Mouse (Mus musculus): ENCODE results near the gene Phactr2. TPM values are rescaled to one million over a fixed set of nuclear protein-coding genes. Genes with fewer than 3 reads are reported as not detected.

The Phactr2 gene
- polyA plus RNA-seq, 1 experiment from 2014 or later = 7.5 TPM

DNA sequence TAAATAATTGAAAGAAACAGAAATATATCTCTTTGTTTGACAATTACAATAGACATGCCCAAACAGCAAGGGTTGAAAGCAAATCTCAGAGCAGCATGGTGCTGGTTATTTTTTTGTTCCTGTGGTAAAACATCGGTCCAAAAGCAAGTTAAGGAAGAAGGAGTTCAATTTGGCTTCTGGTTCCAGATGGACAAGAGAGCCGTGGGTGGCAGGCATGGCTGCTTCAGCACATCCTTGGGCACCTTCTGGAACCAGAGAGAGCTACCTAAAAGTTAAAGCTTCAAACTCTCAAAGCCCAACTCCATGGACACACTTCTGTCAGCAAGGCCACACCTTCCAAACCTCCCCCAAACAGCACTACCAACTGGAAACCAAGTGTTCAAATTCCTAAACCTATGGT lies 140.4 kb downstream of the Phactr2 start:
- H3K9me3 ChIP-seq (ENCODE audit: control insufficient read depth, low read length) = no peaks in the 10 kb centered on the region
- no peak overlapping the region for H3K4me2 ChIP-seq (ENCODE audit: low read depth, low read length)
- H3K4me1 ChIP-seq (ENCODE audit: control insufficient read depth, insufficient read depth, low read length) = 0 out of 2 replicates have a peak, but pooled peaks cover 3% of the 10 kb centered on the region
- no peak overlapping the region for H3K9ac ChIP-seq (replicated peaks; ENCODE audit: low read depth, low read length)
- H3K4me3 ChIP-seq (ENCODE audit: low read depth, low read length) = no peak overlapping the region
- ATAC-seq (ENCODE audit: low read depth) = no peak
- H3K36me3 ChIP-seq (ENCODE audit: control insufficient read depth, insufficient read depth, low read length) = no peaks in the 10 kb centered on the region
- no peaks in the 10 kb centered on the region for H3K27me3 ChIP-seq (ENCODE audit: control insufficient read depth, insufficient read depth, low read length)
- no peak overlapping the region for H3K27ac ChIP-seq (ENCODE audit: low read depth, low read length)
- 85% methylated on average over 2 of the region's 2 CpGs for WGBS

DNA sequence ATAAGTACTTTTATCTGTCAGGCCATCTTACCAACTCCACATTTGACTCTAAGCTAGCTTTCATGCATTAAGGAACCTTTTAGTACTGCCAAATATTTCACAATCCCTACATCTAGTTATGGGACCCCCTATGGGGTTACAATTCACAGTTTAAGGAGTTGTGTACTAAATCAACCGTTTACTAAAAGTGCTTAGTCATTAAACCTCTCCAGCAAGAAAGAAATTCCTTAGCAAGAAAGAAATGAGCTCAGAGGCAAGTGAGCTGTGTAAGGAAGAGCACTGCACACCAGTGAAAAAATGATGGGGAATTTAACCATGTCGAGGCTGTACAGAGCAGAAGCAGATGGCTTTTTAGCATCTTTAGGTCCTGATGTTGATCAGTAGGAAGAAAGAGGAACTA lies 141.2 kb downstream of the Phactr2 start:
- Histone ChIP-seq H3K27me3 (ENCODE audit: control insufficient read depth, insufficient read depth, low read length) (no peaks in the 10 kb centered on the region), H3K27ac (ENCODE audit: low read depth, low read length) (no peak overlapping the region), H3K9ac (replicated peaks; ENCODE audit: low read depth, low read length) (no peak overlapping the region), H3K4me3 (ENCODE audit: low read depth, low read length) (no peak overlapping the region), H3K9me3 (ENCODE audit: control insufficient read depth, low read length) (no peaks in the 10 kb centered on the region), H3K36me3 (ENCODE audit: control insufficient read depth, insufficient read depth, low read length) (no peaks in the 10 kb centered on the region), H3K4me1 (ENCODE audit: control insufficient read depth, insufficient read depth, low read length) (0 out of 2 replicates have a peak, but pooled peaks cover 3% of the 10 kb centered on the region), H3K4me2 (ENCODE audit: low read depth, low read length) (no peak overlapping the region)
- 52% methylated on average over 2 of the region's 2 CpGs for WGBS
- no peak for ATAC-seq (ENCODE audit: low read depth)

DNA sequence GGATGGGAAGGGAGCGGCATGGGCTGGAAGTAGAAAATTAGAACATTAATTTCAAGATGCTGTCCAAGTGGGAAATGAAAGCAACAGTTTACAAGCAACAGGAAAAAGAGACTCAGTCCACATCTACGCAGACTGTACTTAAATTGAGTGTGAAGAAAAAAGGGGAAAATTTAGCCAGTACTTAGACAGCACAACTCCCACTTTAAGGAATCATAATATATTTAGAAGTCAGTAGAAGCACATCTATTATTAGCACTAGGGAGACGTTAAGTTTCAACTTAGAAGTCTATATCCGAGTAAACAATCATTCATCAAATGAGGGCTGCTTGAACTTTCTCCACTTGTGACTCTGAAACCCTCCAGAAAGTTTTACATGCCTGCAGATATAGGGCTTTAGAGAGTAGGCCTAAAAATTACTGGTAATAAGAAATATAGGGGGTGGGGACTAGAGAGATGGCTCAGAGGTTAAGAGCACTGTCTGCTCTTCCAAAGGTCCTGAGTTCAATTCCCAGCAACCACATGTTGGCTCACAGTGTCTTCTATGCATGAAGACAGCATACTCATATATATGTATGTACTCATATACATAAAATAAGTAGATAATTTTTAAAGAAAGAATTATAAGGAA lies 142.7 kb downstream of the Phactr2 start:
- no peaks in the 10 kb centered on the region for H3K36me3 ChIP-seq (ENCODE audit: control insufficient read depth, insufficient read depth, low read length)
- no peaks in the 10 kb centered on the region for H3K27me3 ChIP-seq (ENCODE audit: control insufficient read depth, insufficient read depth, low read length)
- H3K9me3 ChIP-seq (ENCODE audit: control insufficient read depth, low read length) = no peaks in the 10 kb centered on the region
- H3K27ac ChIP-seq (ENCODE audit: low read depth, low read length) = no peak overlapping the region
- H3K4me3 ChIP-seq (ENCODE audit: low read depth, low read length) = no peak overlapping the region
- no peaks in the 10 kb centered on the region for H3K4me1 ChIP-seq (ENCODE audit: control insufficient read depth, insufficient read depth, low read length)
- H3K4me2 ChIP-seq (ENCODE audit: low read depth, low read length) = no peak overlapping the region
- no peak overlapping the region for H3K9ac ChIP-seq (replicated peaks; ENCODE audit: low read depth, low read length)
- no peak for ATAC-seq (ENCODE audit: low read depth)
- 85% methylated on average over 4 of the region's 4 CpGs for WGBS

DNA sequence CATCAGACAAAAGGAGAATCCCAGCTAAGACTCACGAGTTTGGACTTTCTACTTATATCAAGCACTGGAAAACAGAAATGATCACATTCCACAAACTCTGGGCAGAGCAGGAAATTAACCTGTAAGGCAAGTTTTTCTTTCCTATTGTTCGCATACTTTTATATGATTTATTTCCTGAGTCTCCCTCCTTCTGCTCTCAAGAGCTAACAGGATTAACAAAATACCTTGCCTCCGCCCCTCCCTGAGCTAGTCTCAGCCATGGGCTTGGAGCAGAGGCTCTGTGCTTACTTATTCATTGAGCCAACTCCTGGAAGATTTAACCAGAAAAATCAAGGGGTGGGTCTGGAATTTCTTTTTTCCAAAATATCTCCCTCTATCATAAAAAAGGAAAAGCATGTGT lies 145.6 kb downstream of the Phactr2 start:
- Histone ChIP-seq H3K4me1 (ENCODE audit: control insufficient read depth, insufficient read depth, low read length) (no peaks in the 10 kb centered on the region), H3K36me3 (ENCODE audit: control insufficient read depth, insufficient read depth, low read length) (no peaks in the 10 kb centered on the region), H3K9ac (replicated peaks; ENCODE audit: low read depth, low read length) (no peak overlapping the region), H3K27ac (ENCODE audit: low read depth, low read length) (no peak overlapping the region), H3K27me3 (ENCODE audit: control insufficient read depth, insufficient read depth, low read length) (no peaks in the 10 kb centered on the region), H3K4me2 (ENCODE audit: low read depth, low read length) (no peak overlapping the region), H3K4me3 (ENCODE audit: low read depth, low read length) (no peak overlapping the region), H3K9me3 (ENCODE audit: control insufficient read depth, low read length) (no peaks in the 10 kb centered on the region)
- ATAC-seq (ENCODE audit: low read depth) = no peak
- 82% methylated on average over 3 of the region's 3 CpGs for WGBS

DNA sequence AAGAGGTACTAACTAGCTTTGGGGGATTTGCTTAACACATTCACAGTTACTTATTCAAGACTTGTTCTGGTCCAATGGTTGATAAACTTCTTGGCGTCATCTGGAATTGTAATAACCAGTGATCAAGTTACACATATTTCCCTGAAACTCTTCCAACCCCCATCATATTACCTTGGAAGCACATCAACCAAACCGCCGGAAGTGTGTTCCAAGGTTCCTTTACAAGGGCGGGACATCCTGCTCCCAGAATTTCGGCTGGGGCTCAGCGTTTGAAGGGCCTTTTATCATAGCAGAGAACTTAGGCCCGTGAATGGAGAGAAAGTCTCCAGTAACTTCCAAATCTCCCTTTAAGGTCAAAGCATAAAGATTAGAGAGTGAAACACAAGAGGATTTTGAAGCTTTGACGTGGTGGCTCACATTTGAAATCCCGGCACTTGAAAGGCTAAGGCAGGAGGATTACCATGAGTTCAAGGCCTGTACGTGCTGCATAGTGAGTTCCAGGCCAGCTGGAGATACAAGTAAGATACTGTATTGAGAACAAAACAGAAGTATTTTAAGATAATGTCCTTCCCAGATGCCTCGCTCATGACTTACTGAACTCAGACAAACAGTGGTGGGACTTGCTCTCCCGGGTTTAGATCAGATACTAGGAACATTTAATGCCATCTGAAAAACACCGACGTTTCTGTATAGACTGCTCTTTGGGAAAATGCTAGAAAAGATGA lies 147.9 kb downstream of the Phactr2 start:
- no peak overlapping the region for H3K4me2 ChIP-seq (ENCODE audit: low read depth, low read length)
- H3K4me3 ChIP-seq (ENCODE audit: low read depth, low read length) = no peak overlapping the region
- H3K27ac ChIP-seq (ENCODE audit: low read depth, low read length) = no peak overlapping the region
- no peaks in the 10 kb centered on the region for H3K36me3 ChIP-seq (ENCODE audit: control insufficient read depth, insufficient read depth, low read length)
- H3K27me3 ChIP-seq (ENCODE audit: control insufficient read depth, insufficient read depth, low read length) = no peaks in the 10 kb centered on the region
- 89% methylated on average over 14 of the region's 14 CpGs for WGBS
- H3K9me3 ChIP-seq (ENCODE audit: control insufficient read depth, low read length) = no peaks in the 10 kb centered on the region
- ATAC-seq (ENCODE audit: low read depth) = no peak
- H3K9ac ChIP-seq (replicated peaks; ENCODE audit: low read depth, low read length) = no peak overlapping the region
- H3K4me1 ChIP-seq (ENCODE audit: control insufficient read depth, insufficient read depth, low read length) = no peaks in the 10 kb centered on the region

DNA sequence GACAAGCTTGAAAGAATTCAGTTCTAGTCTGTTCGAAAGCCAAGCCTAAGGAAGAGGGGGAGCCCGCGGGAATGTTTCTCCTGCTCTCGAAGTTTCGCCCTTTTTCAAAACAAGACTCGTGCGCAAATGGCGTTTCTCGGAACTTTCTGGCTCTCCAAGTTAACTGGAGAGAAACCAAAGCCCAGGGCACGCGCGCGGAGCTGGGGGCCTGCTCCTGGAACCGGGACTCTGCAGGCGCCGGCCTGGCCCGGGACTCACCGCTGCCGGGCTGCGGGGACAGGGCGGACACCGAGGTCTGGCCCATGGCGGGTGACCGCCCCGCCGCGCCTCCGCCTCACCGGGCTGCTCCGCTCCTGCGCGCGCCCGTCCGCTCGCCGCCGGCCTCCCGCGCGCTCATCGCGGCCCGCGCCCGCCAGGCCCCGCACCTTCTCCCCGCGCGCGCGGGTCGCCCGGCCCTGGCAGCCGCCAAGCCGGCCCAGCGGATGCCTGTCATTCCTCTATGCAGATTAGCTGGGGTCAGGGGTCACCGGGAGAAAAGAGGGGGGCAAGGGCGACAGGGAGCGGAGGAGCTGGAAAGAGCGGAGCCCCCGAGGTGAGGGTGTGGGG lies 150.3 kb downstream of the Phactr2 start:
- H3K4me1 ChIP-seq (ENCODE audit: control insufficient read depth, insufficient read depth, low read length) = no peaks in the 10 kb centered on the region
- peak overlapping the region; percentile 48; the same call in 1 of the 2 replicates for H3K27ac ChIP-seq (ENCODE audit: low read depth, low read length)
- H3K36me3 ChIP-seq (ENCODE audit: control insufficient read depth, insufficient read depth, low read length) = no peaks in the 10 kb centered on the region
- H3K9ac ChIP-seq (replicated peaks; ENCODE audit: low read depth, low read length) = peak overlapping the region; percentile 61
- no peaks in the 10 kb centered on the region for H3K9me3 ChIP-seq (ENCODE audit: control insufficient read depth, low read length)
- H3K4me3 ChIP-seq (ENCODE audit: low read depth, low read length) = peak overlapping the region; percentile 62
- H3K27me3 ChIP-seq (ENCODE audit: control insufficient read depth, insufficient read depth, low read length) = no peaks in the 10 kb centered on the region
- H3K4me2 ChIP-seq (ENCODE audit: low read depth, low read length) = peak overlapping the region; percentile 91
- under 1% methylated on average over 60 of the region's 62 CpGs for WGBS
- peak; percentile 88 for ATAC-seq (ENCODE audit: low read depth)

DNA sequence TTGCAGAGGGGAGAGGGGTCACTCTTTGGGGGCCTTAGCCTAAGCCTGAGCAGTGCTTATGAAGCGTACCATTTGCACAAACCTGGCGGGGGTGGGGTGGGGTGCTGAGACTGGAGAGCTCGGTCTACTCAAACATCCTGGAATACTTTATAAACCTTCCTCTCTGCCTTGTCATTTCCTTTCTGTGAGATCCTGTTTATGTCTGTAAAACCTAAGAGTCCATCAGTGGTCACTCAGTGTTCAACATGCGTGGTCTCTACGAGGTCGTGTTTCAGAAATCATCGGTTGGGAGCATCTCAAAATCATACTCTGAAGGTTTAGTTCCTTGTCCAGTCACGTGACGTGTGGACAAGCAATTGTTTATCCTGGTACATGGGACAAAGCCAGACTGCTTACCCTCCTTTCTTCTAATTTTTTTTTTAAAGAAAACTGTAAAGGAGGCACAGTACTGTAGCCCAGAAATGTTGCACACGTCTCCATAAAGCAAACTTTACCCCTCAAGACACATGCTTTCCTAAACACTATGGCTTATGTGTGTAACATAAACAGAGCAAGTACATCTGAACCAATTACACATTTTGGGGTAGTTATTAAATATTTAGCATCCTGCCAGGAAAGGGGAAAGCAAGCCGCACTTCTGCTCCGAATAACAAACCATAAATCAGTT lies 150.9 kb downstream of the Phactr2 start:
- H3K9ac ChIP-seq (replicated peaks; ENCODE audit: low read depth, low read length) = peak overlapping the region; percentile 61; the same call in 1 of the 2 replicates
- peak; percentile 15; the same call in 1 of the 2 replicates for ATAC-seq (ENCODE audit: low read depth)
- H3K27ac ChIP-seq (ENCODE audit: low read depth, low read length) = peak overlapping the region; percentile 48; the same call in 1 of the 2 replicates
- H3K9me3 ChIP-seq (ENCODE audit: control insufficient read depth, low read length) = no peaks in the 10 kb centered on the region
- no peaks in the 10 kb centered on the region for H3K4me1 ChIP-seq (ENCODE audit: control insufficient read depth, insufficient read depth, low read length)
- peak overlapping the region; percentile 62 for H3K4me3 ChIP-seq (ENCODE audit: low read depth, low read length)
- no peaks in the 10 kb centered on the region for H3K27me3 ChIP-seq (ENCODE audit: control insufficient read depth, insufficient read depth, low read length)
- WGBS = 21% methylated on average over 12 of the region's 12 CpGs
- peak overlapping the region; percentile 91 for H3K4me2 ChIP-seq (ENCODE audit: low read depth, low read length)
- H3K36me3 ChIP-seq (ENCODE audit: control insufficient read depth, insufficient read depth, low read length) = no peaks in the 10 kb centered on the region

DNA sequence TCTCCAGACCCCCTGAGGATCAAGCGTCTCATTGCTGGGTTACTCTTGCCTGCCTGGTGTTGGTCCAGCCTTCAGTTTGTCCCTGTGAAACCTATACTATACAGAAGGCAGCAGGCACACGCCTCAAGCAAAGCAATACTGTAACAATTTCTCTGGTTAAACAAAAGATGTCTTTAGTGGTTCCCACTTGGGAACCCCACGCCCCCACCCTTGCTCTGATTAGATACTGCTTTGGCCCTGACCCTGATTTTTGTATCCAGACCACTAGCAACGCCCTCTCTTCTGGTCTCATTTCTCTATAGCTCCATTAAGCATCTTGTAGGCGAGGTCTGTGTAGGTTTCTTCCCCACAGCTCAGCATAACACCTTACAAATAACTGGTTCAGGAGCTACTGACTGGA lies 159.2 kb downstream of the Phactr2 start:
- Histone ChIP-seq H3K27ac (ENCODE audit: low read depth, low read length) (no peak overlapping the region), H3K36me3 (ENCODE audit: control insufficient read depth, insufficient read depth, low read length) (no peaks in the 10 kb centered on the region), H3K4me2 (ENCODE audit: low read depth, low read length) (no peak overlapping the region), H3K9ac (replicated peaks; ENCODE audit: low read depth, low read length) (no peak overlapping the region), H3K9me3 (ENCODE audit: control insufficient read depth, low read length) (no peaks in the 10 kb centered on the region), H3K4me1 (ENCODE audit: control insufficient read depth, insufficient read depth, low read length) (no peaks in the 10 kb centered on the region), H3K27me3 (ENCODE audit: control insufficient read depth, insufficient read depth, low read length) (no peaks in the 10 kb centered on the region), H3K4me3 (ENCODE audit: low read depth, low read length) (no peak overlapping the region)
- WGBS = 82% methylated on average over 5 of the region's 5 CpGs
- no peak for ATAC-seq (ENCODE audit: low read depth)

Measured in neural tube, embryonic 14.5 days (tissue).